Mouse (Mus musculus) cerebellum, postnatal 14 days (tissue): Measurements from ENCODE around the gene Dok3.
A peak's percentile ranks its signal among the peaks of the same experiment; 100 is the strongest.

Source experiments
- DNase-seq, 2 experiments: peaks; one replicate each; pipeline ENCODE4 v3.0.0; 2021; ENCODE audit warnings: mixed read lengths in 2 of 2

The Dok3 gene

DNA sequence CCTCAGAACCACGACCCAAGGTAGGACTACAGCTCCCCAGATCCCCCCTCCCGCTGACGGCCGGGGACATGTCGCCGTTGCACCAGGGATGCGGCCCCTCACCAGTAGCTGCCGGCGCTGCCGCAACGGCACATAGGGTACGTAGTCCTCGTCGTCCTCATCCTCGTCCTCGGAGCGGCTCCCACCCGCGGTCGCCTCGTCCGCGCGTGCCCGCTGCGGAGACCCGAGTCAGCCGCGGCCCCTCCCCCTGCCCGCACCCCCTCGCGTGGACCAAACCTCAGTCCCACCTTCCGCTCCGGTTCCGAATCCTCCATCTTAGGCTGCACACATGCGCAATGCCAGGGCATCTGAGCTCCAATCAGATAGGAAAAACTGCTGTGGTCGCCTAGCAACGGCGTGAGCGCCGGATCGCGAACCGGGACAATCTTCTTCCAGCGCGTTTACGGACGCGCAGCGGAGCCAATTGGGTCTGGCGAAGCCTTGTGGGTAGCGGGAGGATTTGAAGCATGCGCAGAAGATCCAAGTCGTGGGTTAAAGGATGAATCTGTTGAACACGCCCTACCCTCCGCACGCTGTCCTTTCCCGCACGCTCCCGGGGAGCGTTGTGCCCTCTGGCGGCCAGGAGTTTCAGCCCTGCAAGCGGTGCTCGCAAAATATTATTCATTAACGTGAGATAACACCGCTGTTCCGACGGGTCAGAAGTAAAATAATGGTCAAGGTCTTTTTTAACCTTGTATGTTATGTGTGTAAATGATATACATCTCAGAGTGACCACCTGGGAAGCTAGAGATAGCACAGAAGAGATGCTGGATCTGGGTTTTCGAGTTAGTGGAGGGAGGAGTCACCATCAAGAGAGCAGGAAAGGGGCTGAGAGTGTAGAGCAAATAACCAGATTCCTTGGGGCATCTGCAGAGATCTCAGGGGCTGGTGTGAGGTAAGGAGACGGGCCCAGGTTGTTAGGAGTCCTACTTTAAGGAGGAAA is 7.4 kb upstream of the Dok3 start, which contains the start of gene Ddx41:
Gene Ddx41 (minus strand): TSS at position 465 of the 982 bp plus-strand sequence.
- peak; percentile 98 to 100 for DNase-seq

DNA sequence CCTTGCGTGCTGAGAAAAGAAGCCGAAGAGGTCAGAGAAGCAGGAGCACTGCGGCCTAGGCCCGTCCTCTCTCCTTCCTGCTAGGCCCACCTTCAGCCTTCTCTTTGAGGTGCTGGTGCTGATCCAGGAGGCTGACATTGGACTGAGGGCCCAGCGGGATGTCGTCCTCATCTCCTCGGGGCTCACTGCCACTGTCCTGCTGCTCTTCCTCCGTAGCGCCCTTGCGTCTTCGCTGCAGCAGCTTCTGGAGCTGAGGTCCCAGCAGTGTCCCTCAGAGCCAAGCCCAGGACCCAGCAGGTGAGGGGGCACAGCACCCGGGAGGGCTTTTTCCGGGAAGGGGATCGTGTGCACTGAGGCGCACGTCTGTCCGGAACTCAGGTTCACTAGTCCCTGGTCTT is 6.7 kb upstream of the Dok3 start:
- DNase-seq: peak; percentile 34 to 40

DNA sequence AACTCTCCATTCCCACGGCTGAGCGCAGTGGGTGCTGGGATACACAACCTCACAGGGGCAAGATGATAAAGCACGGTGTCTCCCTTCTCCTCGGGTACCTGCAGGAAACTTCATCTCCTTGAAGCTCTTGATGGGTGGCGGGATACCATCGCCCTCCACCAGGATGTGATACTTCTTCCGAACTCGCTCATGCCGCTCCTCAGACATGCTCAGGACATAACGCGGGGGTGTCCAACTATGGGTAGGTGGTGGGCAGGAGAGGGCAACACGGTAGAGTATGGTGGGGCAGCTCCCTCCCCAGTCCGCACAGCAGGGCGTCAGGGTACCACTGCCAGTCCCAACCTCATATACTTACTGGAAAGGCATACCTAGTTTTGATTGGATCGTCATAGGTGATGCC is 6.1 kb upstream of the Dok3 start:
- DNase-seq: no peak

DNA sequence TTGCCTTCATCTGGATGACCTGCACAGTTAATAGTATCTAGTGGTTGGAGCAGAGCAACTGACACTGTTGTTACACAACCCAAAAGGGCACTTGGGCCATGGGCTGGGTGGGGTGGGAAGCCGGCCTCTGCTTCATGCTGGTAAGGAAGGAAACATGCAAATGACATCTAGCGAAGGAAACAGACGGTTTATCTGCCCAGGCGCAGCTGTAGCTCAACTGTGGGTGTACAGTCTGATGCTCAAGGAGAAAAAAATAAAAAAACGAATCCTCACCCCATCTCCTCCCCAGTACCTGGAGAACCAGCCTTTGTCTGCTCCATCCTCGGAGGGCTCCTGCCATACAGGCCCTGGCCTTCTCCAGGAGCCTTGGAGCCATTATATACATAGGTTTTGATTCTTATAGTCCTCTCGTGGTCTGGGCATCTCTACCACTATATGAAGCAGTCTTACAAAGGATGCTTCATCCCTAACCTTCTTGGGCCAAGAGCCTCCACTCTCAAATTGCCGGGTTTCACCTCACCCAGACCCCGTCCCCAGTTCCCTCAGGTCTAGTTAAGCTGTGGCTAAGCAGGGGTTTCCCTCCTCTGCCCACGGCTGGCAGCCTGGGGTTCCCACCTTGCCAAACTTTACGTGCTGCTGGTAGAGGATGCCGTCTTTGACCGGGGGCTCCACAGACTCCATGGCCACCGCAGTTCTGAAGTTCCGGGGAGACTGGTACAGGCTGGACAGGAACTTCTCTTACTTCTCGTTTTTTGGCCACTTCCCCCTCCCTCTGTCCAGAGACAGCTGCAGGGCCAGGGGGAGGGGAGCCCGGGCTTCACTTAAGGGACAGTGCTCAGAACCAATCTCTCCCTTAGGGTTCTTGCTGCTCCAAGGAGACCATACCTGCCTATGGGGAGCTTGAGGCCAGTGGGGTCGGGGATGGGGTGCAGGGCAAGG is 993 bp downstream of the Dok3 start:
- DNase-seq: no peak

DNA sequence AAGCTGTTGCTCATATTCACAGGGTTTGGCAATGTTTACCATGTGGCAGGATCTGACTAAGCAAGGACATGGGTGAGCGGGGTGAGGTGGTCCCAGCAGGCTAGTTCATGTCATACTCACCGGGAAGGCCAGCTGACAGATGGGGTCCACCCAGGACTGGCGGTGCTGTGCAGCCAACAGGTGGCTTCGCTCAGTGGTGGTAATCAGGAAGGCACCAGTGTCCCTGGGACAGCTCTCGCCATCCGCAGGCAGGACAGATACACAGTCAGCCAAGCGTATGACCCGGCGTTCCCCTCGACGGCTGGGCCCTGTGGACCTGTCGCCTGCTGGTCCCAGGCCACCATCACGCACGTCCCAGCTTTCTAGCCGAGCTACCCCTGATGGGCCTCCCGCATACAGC is 1.9 kb downstream of the Dok3 start:
- DNase-seq: no peak

DNA sequence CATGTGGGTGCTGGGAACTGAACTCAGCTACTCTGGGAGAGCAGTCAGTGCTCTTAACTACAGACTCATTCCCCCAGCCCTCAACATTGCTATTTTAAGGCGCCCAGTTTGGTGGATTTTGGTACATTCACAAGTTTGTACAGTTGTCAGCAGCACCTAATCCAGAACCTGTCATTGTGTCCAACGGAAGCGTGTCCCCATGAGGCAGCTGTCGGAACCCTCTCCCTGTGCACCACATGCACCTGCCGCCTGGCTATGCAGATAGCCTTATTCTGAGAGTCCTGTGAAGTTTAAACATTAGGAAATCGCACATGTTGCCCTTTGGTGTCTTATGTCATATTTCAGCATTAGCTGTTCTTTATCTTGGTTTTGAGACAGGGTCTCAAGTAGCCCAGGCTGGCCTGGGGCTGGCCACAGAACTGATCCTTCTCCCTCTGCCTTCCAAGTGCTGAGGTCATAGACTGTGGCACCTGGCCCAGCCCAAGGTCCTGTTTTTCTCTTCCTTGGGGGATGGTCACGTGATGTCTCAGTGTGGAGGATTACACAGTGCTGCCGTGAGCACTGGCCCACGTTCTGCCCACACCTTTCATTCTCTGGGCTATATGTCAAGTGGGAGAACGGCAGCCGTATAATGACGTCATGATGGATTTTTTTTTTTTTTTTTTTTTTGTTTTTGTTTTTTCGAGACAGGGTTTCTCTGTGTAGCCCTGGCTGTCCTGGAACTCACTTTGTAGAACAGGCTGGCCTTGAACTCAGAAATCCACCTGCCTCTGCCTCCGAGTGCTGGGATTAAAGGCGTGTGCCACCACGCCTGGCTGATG is 3.2 kb downstream of the Dok3 start:
- DNase-seq: no peak

DNA sequence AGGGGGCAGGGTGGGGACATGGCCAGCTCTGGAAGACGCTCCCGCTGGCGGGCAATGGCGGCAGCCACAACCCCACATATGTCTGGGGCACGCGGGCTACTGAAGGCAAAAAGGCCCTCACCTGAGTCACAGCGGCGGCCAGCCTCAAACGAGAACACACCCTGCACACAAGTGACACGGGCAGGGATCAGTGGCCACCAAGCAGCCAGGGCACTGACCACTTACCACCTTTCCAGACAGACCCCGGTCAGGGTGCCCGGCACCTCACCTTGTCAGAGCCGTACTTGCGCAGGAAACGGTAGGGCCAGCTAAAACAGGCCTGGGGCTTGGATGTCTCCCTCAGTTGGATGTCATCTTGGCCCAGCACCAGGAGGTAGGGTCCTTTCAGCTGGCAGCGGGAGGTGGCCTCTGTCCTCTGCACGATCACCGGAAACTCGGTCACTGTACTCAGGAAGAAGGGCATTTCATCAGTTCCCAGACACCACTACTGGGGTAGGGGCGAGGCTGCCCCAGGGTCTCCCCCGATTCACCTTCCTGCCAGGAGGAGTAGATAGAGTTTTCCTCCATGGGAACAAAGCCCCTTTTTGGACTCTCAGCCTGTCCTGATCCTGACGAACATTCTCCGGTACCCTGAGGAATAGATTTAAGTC is 5.0 kb downstream of the Dok3 start:
- no peak for DNase-seq

DNA sequence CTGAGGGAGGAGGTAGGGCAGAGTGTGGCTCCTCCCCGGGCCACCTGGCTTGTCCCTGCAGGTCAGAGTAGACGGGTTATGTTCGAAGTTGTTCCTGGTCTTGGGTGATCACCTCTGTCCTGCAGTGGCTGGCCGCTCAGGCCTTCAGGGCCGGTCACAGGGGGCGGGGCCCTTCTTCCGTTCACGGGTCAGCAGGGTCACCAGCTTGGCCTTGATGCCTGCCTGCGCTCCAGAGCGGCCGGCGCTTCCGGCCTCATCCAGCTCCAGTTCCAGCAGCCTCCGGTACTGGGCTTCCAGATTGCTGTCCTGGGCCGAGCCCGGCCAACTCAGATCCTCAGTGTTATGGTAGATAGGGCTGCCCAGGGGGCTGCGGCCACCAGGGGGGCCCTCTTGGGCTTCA is 5.8 kb downstream of the Dok3 start:
- no peak for DNase-seq

DNA sequence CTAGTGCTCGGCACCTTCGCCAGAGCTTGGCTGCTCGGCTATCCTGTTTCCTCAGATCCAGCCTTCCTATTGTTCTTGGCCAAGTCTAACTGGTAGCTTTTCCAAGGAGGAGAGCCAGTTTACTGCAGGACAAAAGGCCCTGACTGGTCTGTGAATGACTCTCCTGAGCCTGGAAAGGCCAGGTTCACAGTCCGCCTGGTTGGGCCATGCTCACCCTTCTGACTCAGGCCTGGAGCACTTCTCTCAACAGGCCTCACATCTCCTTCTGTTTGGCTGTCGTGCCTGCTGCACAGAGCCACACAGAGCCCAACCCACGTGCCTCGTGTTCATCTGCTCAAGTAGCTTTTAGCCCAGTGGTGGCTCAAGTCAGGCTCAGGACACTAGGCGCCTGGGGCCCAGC is 6.4 kb downstream of the Dok3 start:
- no peak for DNase-seq

DNA sequence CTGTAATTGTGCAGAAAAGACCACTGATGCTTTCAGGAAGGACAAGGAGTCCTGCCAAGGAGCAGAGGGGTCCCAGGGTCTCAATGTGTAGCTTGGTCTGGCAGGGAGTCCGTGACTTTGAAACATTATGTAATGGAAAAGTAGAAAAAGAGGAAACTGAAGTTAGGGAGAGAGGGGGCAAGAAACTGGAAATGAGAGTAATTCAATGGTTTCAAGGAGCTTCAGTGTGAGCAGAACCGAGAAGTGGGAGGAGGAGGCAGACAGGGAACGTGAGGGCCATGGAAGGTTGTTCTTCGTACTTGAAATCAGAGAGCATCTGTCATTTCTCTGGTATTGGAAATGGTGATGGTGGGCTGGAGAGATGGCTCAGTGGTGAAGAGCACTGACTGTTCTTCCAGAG is 9.5 kb downstream of the Dok3 start:
- DNase-seq: no peak

DNA sequence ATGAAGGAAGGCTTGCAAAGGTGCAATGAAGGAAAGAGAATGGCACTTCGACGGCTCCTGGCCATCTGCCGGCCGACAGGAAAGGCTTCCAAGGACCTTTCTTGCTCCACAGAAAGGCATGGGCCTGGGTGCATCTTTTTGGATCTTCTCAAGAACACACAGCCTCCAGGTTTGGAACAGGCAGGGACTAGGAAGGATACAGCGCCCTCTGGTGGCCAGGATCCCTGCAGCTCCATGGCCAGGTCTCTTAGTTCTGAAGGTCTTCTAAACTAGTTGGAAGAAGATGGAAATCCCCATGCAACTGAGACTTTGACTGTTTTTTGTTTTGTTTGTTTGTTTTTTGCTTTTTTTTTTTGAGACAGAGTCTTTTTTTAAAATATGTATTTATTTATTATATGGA is 12.1 kb downstream of the Dok3 start:
- DNase-seq: peak; percentile 96 to 97

DNA sequence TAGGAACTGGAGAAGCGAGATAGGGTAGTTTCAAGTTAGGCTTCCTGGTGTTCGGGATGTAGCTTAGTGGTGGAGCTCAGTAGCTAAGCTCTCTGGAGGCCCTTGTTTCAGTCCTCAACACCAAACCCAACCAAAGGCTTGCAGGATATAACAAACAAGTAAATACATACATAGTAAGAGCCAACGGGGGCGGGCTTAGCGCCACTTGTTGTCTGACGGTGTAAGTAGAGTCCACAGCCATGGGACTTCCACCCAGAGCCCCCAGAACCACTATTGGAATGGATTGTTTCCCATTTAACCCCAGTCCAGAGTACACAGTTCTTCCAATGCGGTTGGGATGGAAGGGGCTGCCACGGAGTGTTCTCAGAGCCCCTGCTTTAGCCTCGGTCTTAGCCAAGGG is 15.3 kb downstream of the Dok3 start:
- no peak for DNase-seq

DNA sequence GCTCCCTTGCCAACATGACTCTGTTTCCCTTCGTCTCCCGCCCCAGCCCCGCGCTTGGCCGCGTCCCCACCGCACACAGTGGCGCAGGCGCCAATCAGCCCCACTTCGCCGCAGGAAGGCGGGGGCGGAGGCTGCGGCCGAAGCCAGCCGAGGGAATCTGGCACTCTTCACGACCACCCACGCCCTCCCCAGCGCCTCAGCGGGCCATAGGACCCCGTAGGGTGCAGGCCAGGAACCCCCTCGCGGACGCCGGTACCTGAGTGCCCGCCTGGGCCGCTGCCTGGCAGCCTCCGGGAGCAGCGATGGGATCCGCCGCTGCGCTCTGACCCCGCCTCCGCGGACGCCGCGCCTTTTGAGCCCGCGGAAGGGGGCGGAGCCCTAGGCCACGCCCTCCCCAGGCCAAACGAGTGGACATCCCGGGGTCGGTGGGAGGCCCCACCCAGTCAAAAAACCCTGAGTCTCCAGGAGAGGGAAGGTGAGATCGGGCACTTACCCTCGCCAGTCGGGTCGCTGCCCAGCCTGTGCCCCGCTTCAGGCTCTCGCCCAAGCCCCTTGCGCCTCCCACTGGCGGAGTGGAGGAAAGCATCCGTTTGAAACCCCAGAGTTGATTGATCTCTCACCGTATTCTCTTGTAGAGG is 15.9 kb downstream of the Dok3 start, which contains the start of gene Pdlim7:
Gene Pdlim7 (minus strand): TSS at position 566 of the 638 bp plus-strand sequence.
- peak; percentile 94 to 95 for DNase-seq

DNA sequence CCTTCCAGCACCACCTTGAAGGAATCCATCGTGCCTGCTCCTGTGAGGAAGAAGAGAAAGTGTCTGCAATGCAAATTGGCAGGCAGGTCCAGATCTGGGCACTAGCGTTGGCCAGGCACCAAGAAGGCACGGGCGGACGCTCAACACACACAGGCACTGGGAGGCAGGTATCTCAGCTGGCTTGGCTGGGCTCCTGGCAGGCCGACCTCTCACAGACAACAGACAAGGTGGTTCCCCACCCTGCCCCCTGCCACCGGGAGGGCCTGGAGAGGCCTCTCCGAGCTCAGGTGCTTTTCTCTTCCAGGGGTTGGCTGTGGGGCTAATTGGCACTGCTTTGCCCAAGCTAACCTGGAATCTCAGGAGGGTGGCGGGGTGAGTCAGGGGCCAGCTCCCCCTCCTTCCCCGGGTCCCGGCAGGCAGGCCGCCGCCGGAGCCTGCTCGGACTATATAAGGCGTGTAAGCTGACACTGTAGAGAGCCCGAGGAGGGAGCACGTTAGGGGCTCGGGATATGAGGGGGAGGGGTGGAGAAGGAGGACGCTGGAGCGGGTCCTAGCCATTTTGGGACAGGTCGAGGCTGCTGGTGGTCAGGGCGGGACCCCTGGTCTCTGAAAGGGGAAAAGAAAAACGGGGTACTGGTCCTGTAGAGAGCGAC is 16.6 kb downstream of the Dok3 start:
- DNase-seq: peak; percentile 75 to 77

DNA sequence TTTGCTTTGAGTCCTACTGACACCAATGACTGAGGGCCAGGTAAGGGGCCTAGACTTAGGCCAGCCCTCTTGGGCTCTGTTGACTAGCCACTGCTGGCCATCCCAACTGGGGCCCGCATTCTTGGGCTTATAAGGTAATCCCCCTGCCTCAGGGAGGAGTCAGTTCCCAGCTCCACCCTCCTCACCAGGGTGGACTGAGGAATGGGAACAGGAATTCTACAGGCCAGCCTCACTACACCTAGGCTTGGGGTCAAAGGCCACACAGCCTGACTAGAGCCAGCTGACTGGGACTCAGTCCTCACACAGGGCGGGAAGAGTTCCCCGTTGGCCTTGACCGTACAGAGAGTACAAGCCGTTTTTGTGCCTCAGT is 17.6 kb downstream of the Dok3 start:
- no peak for DNase-seq

DNA sequence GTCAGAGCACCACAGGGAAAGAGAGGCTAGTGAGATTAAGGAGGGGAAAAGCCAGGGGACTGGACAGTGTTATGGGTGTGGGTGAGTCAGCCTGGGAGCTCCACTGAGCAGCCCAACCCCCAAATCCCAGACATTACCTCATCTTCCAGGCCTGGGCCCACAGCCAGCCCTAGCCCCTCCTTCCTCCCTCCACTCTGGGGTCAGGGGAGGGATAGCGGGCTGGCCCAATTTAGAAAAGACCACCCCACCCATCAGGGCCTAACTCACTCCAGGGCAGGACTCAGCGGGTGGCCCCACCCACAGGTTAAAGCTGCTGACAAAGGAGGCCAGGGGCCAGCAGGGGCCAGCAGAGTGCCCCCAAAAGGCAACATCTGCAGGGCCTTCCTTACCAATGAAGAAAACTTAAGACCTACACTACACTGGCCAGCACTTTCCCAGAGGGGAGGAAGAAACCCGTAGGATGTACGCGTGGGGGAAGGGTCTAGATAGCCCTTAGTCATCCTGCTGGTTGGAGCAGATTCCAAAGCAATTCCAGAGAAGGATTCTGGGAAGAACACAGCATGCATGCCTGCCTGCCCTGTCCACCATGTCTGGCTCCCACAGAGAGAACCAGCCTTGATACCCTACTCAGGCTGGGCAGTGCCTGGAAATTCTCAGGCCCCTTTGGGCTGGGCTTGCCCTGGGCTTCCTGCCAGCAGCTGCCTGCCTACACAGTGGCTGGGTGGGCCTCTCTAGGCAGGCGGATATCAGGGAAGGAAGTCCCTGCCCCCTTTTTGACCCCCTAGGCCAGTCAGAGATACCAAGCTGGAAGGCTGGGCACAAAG is 18.2 kb downstream of the Dok3 start:
- peak; percentile 34 to 56 for DNase-seq

DNA sequence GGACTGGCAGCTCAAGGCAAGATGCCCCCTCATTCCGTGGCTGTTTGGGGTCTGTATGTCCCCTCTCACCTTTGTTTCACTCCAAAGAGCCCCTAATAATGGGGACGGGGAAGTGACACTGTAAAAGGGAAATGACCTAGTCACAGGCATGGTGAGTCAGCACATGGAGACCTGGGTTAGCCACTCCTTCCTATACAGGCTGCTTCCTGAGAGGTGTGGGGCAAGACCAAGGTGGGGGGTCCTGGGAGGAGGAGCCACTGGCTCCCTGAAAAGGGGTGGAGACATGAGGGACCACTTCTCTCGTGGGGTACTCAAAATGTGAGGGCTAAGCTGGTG is 18.8 kb downstream of the Dok3 start:
- no peak for DNase-seq

DNA sequence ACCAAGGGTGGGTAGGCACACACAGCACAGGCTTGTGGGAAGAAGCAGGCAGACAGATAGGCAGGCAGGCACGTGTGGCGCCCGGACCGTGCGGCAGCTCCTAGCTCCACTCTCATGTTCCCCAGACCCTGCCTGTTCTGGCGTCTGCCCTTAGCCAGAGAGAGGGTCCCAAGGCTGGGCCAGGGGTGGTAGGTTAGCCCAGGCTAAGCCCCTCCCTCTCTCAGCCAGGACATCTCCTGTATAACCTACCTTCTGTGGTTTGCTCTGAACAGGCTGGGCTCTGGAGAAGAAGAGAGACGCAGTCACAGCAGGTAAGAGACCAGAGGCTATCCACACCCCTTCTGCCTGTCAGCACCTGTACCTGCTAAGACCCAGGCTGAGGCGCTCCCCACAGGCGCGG is 20.6 kb downstream of the Dok3 start:
- DNase-seq: no peak

DNA sequence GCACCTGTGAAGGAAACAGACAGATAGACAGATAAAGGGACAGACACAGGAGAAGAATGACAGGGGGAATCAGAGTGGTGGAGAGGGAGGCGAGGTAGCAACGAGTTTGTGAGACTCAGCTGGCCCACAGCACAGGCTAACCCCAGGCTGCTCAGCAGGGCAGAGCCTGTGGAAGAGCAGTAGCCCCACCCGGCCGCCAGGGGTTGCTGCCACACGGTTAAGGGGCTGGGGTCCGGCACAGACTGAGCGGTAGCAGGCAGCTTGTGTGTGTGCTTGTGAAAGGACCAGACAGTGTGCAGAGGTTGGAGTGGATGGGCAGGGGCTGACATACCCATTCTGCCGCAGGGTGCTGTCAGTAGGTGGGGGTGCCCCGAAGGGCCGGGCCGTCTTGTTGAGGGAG is 21.2 kb downstream of the Dok3 start:
- DNase-seq: no peak

DNA sequence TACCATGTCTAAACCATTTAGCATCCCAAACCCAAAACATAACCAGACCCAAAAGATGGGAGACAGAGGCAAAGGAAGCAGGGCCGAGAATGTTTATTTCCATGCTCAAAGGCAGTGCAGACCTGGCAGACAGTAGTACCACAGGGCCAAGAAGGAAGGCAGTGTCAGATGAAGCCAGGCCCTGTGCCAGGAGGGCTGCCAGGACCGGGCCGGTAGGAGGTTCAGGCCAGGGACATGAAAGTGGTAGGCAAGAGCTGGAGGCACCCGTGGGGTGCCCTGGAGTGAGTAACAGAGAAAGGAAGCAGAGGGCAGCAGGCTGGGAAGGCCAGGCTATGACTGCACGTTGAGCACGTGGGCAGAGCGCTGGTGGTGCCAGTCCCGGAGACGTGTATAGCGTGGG is 22.4 kb downstream of the Dok3 start:
- DNase-seq: peak; percentile 75 to 76
